In the genomic region with DNA sequence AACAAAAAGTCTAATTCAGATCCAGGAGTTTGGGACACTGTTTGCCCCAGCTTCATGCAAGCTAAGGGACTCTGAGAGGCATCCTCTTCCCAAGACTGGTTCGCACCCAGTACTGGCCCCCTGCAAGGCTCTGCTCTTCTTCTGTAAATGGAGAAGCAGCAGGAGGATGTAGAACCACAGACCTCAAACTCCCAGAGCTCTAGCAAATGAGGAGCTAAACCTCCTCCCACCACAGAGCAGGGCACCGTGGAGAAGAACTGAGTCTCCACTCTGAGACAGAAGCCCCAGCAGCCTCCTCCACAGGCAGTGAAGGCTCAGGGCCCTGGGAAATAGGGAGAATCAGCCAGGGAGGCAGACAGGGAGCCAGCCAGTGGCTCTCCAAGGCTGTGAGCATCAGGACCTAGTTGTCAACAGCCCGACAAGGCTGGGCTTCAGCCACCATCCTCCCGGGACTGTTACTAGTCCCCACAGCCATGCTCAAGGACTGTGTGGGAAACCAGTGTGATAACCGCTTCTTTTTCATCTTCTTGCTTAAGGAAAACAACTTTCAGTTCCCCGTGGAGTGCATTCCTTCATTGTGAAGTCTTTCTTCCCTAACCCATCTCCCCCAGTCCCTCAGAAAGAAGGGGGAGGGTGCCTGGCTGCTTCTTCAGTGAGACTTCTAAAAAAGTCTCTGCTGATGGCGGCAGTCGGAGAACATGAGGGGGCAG, we compare ENCODE assay signal across 10 mouse cellular contexts. TPM values are rescaled to one million over a fixed set of nuclear protein-coding genes. Genes with fewer than 3 reads are reported as not detected.
DNase-seq lines count a peak whose midpoint lies in the region; ATAC-seq and TF ChIP-seq lines count a peak whose summit lies in the region.
"Had no signal": no experiment of that assay in that cellular context is flagged by ENCODE, and none has a peak within 500 bp of the region (broad histone marks: within the 10 kb centered on the region; RNA-seq: fewer than 3 reads in every experiment).

No protein-coding gene starts in this region.

- H3K4me2 ChIP-seq in kidney, postnatal 0 days (ENCODE audit: low read length), result no peak overlapping the region
- peak overlapping the region; percentile 34 for H3K4me2 ChIP-seq in heart, embryonic 11.5 days
- H3K4me2 ChIP-seq: embryonic facial prominence, embryonic 12.5 days had no signal

- WGBS in kidney, postnatal 0 days, result 21% methylated on average over 8 of the region's 8 CpGs
- WGBS in heart, embryonic 11.5 days (ENCODE audit: insufficient replicate concordance), result 17% methylated on average over 8 of the region's 8 CpGs
- 32% methylated on average over 8 of the region's 8 CpGs for WGBS in limb, embryonic 10.5 days

- no peaks in the 10 kb centered on the region for H3K9me3 ChIP-seq in kidney, postnatal 0 days (replicated peaks; ENCODE audit: low read length)
- H3K9me3 ChIP-seq in heart, embryonic 11.5 days (replicated peaks; ENCODE audit: control insufficient read depth, low read length), result no peaks in the 10 kb centered on the region
- H3K9me3 ChIP-seq in limb, embryonic 10.5 days (replicated peaks), result no peaks in the 10 kb centered on the region
- H3K9me3 ChIP-seq: embryonic facial prominence, embryonic 12.5 days had no signal

- TF ChIP-seq CTCF in kidney, postnatal 0 days (IDR thresholded peaks at IDR 0.05; ENCODE audit: low read depth), result 0 out of 2 replicates have a peak, but pooled peaks have one; percentile 11

- no peak overlapping the region for H3K9ac ChIP-seq in kidney, postnatal 0 days (ENCODE audit: low read depth, low read length)
- peak overlapping the region; percentile 34; the same call in 1 of the 2 replicates for H3K9ac ChIP-seq in heart, embryonic 11.5 days (ENCODE audit: low read depth, low read length)
- H3K9ac ChIP-seq: embryonic facial prominence, embryonic 12.5 days had no signal

- peaks cover 22% of the 10 kb centered on the region; the same call in 1 of the 2 replicates for H3K4me1 ChIP-seq in kidney, postnatal 0 days (replicated peaks; ENCODE audit: insufficient read depth, low read length)
- H3K4me1 ChIP-seq in heart, embryonic 11.5 days (ENCODE audit: control insufficient read depth, insufficient read depth, low read length), result peaks cover 45% of the 10 kb centered on the region
- H3K4me1 ChIP-seq in limb, embryonic 10.5 days, result peaks cover 47% of the 10 kb centered on the region

- no peaks in the 10 kb centered on the region for H3K36me3 ChIP-seq in kidney, postnatal 0 days (ENCODE audit: insufficient read depth, low read length)
- H3K36me3 ChIP-seq in heart, embryonic 11.5 days (ENCODE audit: control insufficient read depth, insufficient read depth, low read length), result no peaks in the 10 kb centered on the region
- H3K36me3 ChIP-seq in limb, embryonic 10.5 days, result no peaks in the 10 kb centered on the region
- H3K36me3 ChIP-seq: embryonic facial prominence, embryonic 12.5 days had no signal

- no peak for ATAC-seq in kidney, postnatal 0 days (replicated peaks; ENCODE audit: low FRiP score, low read depth)
- peak; percentile 78 for ATAC-seq in common myeloid progenitor, adult 5-6 weeks (replicated peaks; ENCODE audit: low read depth, poor library complexity, severe bottlenecking)
- no peak for ATAC-seq in heart, embryonic 11.5 days (replicated peaks; ENCODE audit: insufficient number of reproducible peaks, low FRiP score, low TSS enrichment)
- ATAC-seq: midbrain, embryonic 16.5 days had no signal

- no peak overlapping the region for H3K4me3 ChIP-seq in kidney, postnatal 0 days (replicated peaks; ENCODE audit: low read depth, low read length)
- H3K4me3 ChIP-seq in heart, embryonic 11.5 days (ENCODE audit: low read depth, low read length), result no peak overlapping the region
- H3K4me3 ChIP-seq in limb, embryonic 10.5 days, result no peak overlapping the region
- H3K4me3 ChIP-seq: embryonic facial prominence, embryonic 12.5 days had no signal

- H3K27ac ChIP-seq in kidney, postnatal 0 days, result peak overlapping the region; percentile 68
- H3K27ac ChIP-seq in heart, embryonic 11.5 days (ENCODE audit: low read depth, low read length), result peak overlapping the region; percentile 46; the same call in 1 of the 2 replicates
- 0 out of 2 replicates have a peak overlapping the region, but pooled peaks have one; percentile 21 for H3K27ac ChIP-seq in limb, embryonic 10.5 days
- H3K27ac ChIP-seq: embryonic facial prominence, embryonic 12.5 days had no signal

- DNase-seq in kidney, postnatal 0 days (ENCODE audit: low spot score), result peak; percentile 57
- DNase-seq in kidney, adult 9 months, result no peak
- DNase-seq in limb, embryonic 10.5 days (ENCODE audit: low spot score), result no peak
- DNase-seq in cerebellum, postnatal 36 days, result no peak
- no peak for DNase-seq in kidney, adult 11 months
- no peak for DNase-seq in urinary bladder, postnatal 14 days (ENCODE audit: low spot score)

- H3K27me3 ChIP-seq in kidney, postnatal 0 days (ENCODE audit: insufficient read depth, low read length), result no peaks in the 10 kb centered on the region
- H3K27me3 ChIP-seq in heart, embryonic 11.5 days (ENCODE audit: control insufficient read depth, insufficient read depth, low read length), result peaks cover 8% of the 10 kb centered on the region
- H3K27me3 ChIP-seq in limb, embryonic 10.5 days (ENCODE audit: low read depth, poor library complexity, severe bottlenecking), result peaks cover 59% of the 10 kb centered on the region

RNA-seq across cellular contexts. Expression of a gene that starts 5.9 kb away (rescaled TPM):
- polyA plus RNA-seq in kidney, postnatal 0 days (2015; fragmentation: Nextera tagmentation; extraction: Ambion mirVana), result 18.0 and 20.8 TPM in 2 replicates
- total RNA-seq in common myeloid progenitor, adult 5-6 weeks (2017), result 0.39 and 0.82 TPM in 2 replicates
- 11.6 and 11.8 TPM in 2 replicates for polyA plus RNA-seq in heart, embryonic 11.5 days (2014; fragmentation: Nextera tagmentation; extraction: Ambion mirVana)
- 24.9 and 28.0 TPM in 2 replicates for polyA plus RNA-seq in limb, embryonic 10.5 days (2016; fragmentation: Nextera tagmentation; extraction: Ambion mirVana)
